Mouse (Mus musculus) megakaryocyte, embryonic 14.5 days (primary cell): ENCODE results near the gene Xpnpep2. TPM values are rescaled to one million over a fixed set of nuclear protein-coding genes. Genes with fewer than 3 reads are reported as not detected.

Source experiments
- H3K27me3 ChIP-seq: replicated peaks from 2 replicates; pipeline ENCODE3; 2012; ENCODE audit warnings: inconsistent platforms
- H3K36me3 ChIP-seq: replicated peaks from 2 replicates; pipeline ENCODE3; 2012; ENCODE audit warnings: low read length, inconsistent platforms, mixed read lengths
- H3K4me1 ChIP-seq: 2 replicates; pipeline ENCODE4 v1.6.1; 2012; ENCODE audit warnings: inconsistent platforms
- H3K4me3 ChIP-seq: replicated peaks from 2 replicates; pipeline ENCODE3; 2012; ENCODE audit warnings: moderate library complexity, mild to moderate bottlenecking, inconsistent platforms
- H3K9me3 ChIP-seq: 2 replicates; pipeline ENCODE4 v1.6.1; 2012; ENCODE audit warnings: inconsistent platforms
- FLI1 ChIP-seq: IDR thresholded peaks from 2 replicates; pipeline ENCODE4 v1.6.1; 2012; ENCODE audit warnings: low read length, inconsistent platforms, mixed read lengths
- GATA1 ChIP-seq: IDR thresholded peaks from 3 replicates; pipeline ENCODE4 v1.6.1; 2012; ENCODE audit warnings: mixed read lengths, low read length, inconsistent platforms, borderline replicate concordance
- polyA plus RNA-seq: library from polyadenylated mRNA; stranded (reverse); fragments of >175 nt; gene quantifications from 2 replicates; pipeline ENCODE4 v1.2.3, GENCODE M21; 2012; ENCODE audit warnings: low replicate concordance; ENCODE audit not compliant: insufficient read depth

Gene Xpnpep2
- polyA plus RNA-seq, 1 experiment, result 0.26 TPM

DNA sequence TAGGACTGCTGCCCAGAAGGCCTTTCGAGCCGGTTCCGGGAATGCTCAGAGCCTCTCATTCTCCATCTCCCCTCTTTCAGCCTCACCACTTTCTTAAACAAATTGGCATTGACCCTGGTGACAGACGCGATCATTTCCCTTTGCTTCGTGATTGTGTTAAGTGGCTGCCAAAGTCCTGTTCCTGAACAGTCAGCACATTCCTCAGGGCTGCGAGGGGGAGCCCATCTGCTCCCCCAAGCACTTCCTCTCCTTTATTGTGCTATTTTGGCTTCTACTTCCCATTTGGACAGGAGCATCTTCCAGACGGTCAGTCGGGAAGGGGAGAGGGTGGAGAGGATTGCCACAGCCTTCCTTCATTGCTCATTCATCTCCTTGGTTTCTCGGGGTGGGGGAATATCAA, 16.4 kb upstream of the Xpnpep2 start:
- Histone ChIP-seq H3K9me3 (no peaks in the 10 kb centered on the region), H3K4me3 (no peak overlapping the region), H3K36me3 (no peaks in the 10 kb centered on the region), H3K4me1 (peaks cover 9% of the 10 kb centered on the region; the same call in 1 of the 2 replicates), H3K27me3 (peaks cover 38% of the 10 kb centered on the region)
- TF ChIP-seq GATA1 (no peak), FLI1 (no peak)

DNA sequence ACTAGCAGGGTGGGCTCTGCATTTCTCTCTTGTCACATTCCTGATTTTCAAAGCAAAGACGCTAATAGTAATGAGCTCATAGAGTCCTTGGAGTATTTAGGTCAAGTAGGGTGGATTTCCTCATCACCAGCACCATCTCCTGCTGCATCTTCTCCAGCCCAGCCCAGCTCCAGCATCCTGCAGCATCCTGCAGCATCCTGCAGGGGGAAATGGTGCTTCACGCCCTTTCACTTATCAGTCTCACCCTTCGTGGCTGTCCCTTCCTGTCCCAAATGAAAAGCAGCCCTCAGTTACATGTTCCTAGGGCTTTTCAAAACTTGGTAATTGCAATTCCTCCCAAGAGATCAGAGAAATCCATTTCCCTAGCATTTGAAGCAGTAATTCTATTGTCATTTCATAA, 15.0 kb upstream of the Xpnpep2 start:
- Histone ChIP-seq H3K9me3 (no peaks in the 10 kb centered on the region), H3K4me3 (no peak overlapping the region), H3K27me3 (peaks cover 33% of the 10 kb centered on the region), H3K4me1 (peaks cover 13% of the 10 kb centered on the region; the same call in 1 of the 2 replicates), H3K36me3 (no peaks in the 10 kb centered on the region)
- TF ChIP-seq GATA1 (no peak), FLI1 (no peak)

DNA sequence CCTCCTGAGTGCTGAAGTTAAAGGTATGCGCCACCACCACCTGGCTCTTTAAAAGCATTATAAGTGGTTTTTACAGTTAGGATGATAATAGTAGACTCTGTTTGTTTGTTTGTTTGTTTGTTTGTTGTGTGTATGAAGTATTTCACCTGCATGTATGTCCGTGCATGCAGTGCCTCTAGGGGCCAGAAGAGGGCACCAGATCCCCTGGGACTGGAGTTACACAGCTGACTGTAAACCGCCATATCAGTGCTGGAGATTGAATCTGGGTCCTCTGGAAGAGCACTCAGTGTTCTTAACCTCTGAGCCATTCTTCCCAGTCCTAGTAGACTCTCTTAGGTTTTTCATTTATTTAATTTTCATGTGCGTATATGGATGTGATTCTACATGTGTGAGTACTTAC, 13.9 kb upstream of the Xpnpep2 start:
- TF ChIP-seq FLI1 (no peak), GATA1 (no peak)
- Histone ChIP-seq H3K9me3 (no peaks in the 10 kb centered on the region), H3K27me3 (peaks cover 26% of the 10 kb centered on the region), H3K4me3 (no peak overlapping the region), H3K4me1 (peaks cover 13% of the 10 kb centered on the region; the same call in 1 of the 2 replicates), H3K36me3 (no peaks in the 10 kb centered on the region)

DNA sequence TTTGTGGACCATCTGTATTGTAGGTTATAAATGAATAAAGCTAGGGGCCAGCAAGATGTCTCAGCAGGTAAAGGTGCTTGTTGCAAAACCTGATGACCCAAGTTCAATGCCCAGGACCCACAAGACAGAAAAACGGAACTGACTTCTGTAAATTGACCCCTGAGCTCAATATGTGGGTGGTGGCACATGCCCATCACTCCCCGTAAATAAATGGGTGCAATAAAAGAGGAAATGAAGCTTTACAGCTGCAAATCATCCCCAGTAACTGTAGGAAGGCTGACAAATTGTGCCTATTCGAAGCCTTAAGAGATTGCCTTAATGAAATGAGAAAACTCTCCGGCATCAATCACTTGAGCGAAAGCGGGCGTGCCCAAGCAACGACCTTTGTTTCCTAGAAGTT, 11.9 kb upstream of the Xpnpep2 start:
- H3K9me3 ChIP-seq, result no peaks in the 10 kb centered on the region
- peaks cover 13% of the 10 kb centered on the region; the same call in 1 of the 2 replicates for H3K4me1 ChIP-seq
- H3K27me3 ChIP-seq, result peaks cover 32% of the 10 kb centered on the region
- TF ChIP-seq GATA1, result no peak
- TF ChIP-seq FLI1, result no peak
- no peak overlapping the region for H3K4me3 ChIP-seq
- no peaks in the 10 kb centered on the region for H3K36me3 ChIP-seq

DNA sequence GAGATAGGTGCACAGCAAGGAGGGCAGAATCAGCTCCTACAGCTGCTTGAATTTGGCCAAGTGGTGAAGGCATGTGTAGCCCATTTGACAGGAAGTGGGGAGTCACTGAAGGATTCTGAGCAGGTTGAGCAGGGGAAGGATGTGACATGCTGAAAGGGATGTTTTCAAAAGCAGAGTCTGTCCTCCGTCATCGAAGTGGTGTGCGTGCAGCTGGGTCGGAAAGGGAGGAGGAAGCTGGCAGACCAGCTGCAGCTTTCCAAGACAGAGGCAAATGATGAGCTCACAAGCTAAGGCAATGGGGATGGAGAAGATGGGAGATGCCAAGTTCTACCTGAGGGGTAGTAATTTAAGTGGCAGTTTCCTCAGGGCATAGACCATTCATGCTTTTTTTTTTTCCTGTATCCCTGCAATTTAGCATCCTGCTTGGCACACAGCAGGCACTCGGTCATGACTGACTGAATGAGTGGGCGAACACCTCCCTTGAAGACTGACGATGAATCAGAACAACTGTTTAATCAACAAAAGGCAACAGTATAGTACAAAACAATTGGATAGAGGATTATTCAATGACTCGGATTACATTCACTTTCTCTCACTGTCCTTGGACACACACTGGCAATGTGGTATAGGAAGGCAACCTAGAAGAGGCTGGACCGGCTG, 9.9 kb upstream of the Xpnpep2 start:
- Histone ChIP-seq H3K36me3 (no peaks in the 10 kb centered on the region), H3K4me3 (no peak overlapping the region), H3K9me3 (no peaks in the 10 kb centered on the region), H3K27me3 (peaks cover 24% of the 10 kb centered on the region), H3K4me1 (peaks cover 5% of the 10 kb centered on the region; the same call in 1 of the 2 replicates)
- no peak for TF ChIP-seq GATA1
- TF ChIP-seq FLI1, result no peak

DNA sequence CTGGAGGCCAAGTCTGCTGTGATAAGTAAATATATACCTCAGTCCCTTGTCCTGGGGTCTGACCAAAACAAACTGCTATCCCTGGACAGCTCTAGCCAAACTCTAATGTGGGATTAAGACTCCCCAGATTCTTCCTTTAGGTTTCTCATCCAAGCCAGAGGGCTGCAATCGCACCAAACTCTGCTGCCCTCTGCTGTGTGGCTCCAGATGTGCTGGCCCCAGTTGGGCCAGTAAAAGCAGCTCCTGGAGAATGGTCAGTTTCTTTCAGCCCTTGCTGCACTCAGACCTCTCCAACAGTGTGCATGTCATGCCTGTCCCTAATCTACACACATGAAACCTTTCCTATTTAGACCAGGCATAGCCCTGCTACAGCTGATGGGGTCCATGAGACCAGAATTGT, 8.7 kb upstream of the Xpnpep2 start:
- Histone ChIP-seq H3K36me3 (no peaks in the 10 kb centered on the region), H3K4me3 (no peak overlapping the region), H3K27me3 (peaks cover 28% of the 10 kb centered on the region), H3K9me3 (no peaks in the 10 kb centered on the region), H3K4me1 (0 out of 2 replicates have a peak, but pooled peaks cover 4% of the 10 kb centered on the region)
- no peak for TF ChIP-seq GATA1
- no peak for TF ChIP-seq FLI1

DNA sequence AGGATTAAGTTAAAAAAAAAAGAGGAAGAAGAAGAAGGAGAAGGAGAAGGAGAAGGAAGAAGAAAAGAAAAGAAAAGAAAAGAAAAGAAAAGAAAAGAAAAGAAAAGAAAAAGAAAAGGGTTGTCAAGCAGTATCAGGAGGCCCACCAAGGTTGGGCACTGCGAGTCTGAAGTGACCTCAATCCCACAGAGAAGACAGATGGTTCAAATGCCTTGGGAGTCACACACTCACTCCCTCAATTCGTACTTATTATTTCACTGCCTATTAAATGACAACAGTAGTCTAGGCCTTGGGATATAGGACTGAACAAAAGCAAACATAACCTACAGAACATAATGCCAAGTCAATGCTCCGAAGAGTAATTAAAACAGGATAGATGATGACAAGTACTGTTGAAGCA, 5.3 kb upstream of the Xpnpep2 start:
- no peaks in the 10 kb centered on the region for H3K36me3 ChIP-seq
- H3K27me3 ChIP-seq, result peaks cover 45% of the 10 kb centered on the region
- no peak overlapping the region for H3K4me3 ChIP-seq
- TF ChIP-seq GATA1, result no peak
- no peak for TF ChIP-seq FLI1
- H3K9me3 ChIP-seq, result no peaks in the 10 kb centered on the region
- H3K4me1 ChIP-seq, result 0 out of 2 replicates have a peak, but pooled peaks cover 6% of the 10 kb centered on the region

DNA sequence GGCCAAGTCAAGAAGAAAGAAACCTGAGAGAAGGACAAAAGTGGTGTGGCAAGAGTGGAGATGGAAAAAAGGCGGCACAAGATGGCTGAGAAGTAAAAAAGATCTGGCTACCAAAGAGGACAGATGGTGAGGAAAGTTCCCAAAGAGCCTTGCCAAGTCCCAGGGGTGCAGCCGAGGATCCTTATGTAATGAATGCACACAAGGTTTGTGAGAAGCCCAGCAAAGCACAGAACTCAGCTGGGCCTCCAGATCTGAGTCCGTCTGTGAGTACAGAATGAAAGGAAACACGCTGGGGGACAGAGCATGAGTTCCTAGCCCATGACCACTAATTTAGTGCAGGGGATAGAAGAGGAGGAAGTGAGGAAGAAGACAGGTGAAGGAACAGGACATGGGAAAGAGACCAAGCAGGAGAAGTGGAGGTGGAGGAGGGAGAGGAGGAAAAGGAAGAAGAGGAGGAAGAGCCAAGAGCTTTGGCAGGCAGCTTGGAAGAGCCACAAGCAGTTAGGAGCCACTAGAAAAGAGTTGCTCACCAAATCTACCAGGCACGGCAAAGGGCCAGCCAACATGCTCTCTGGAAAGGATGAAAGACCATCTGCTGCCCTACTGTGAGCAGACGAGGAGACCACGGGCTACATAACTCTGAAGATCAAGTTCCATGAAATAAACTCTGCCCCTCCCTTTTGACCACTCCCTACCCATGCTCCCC, 3.6 kb upstream of the Xpnpep2 start:
- peaks cover 48% of the 10 kb centered on the region for H3K27me3 ChIP-seq
- H3K4me1 ChIP-seq, result peaks cover 7% of the 10 kb centered on the region; the same call in 1 of the 2 replicates
- H3K36me3 ChIP-seq, result no peaks in the 10 kb centered on the region
- TF ChIP-seq GATA1 (no peak), FLI1 (no peak)
- no peaks in the 10 kb centered on the region for H3K9me3 ChIP-seq
- H3K4me3 ChIP-seq, result no peak overlapping the region

DNA sequence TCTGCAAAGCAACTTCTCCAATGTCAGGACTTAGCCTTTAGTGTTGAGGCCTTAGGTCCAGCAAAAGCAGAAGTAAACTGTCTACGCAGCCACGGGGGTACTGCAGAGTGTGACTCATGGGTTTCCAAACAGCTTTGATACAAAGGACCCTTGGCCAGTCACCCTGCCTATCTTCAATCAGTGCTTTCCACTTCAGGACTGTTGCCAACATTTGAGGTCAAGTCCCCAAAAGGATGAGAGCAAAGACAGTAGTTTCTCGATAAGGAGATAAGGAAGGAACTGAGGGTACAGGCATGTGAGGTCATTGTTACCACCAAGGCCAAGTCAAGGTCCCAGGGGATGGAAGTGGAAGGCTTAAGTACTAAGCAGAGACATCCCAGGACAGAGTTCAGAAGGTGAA, 2.3 kb upstream of the Xpnpep2 start:
- H3K27me3 ChIP-seq, result peaks cover 45% of the 10 kb centered on the region
- no peak overlapping the region for H3K4me3 ChIP-seq
- TF ChIP-seq GATA1 (no peak), FLI1 (no peak)
- no peaks in the 10 kb centered on the region for H3K36me3 ChIP-seq
- no peaks in the 10 kb centered on the region for H3K9me3 ChIP-seq
- peaks cover 7% of the 10 kb centered on the region; the same call in 1 of the 2 replicates for H3K4me1 ChIP-seq

DNA sequence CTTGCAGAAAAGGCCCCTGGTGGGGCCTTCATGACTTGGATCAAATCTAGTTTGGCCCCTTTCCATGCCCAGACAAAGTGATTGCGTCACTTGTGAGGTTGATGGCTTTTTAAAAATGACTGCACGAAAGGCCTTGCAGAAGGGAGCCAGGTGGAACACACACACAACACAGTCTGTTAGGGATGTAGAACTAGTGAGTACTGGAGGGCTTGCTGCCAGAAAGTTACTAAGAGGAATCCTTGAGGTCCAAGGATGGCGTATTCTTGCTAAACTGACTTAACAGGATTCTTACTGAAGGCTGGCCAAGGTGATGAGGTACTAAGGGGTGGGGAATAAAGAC, 761 bp downstream of the Xpnpep2 start:
- Histone ChIP-seq H3K9me3 (no peaks in the 10 kb centered on the region), H3K4me3 (no peak overlapping the region), H3K36me3 (no peaks in the 10 kb centered on the region), H3K4me1 (peaks cover 7% of the 10 kb centered on the region; the same call in 1 of the 2 replicates), H3K27me3 (peaks cover 50% of the 10 kb centered on the region)
- TF ChIP-seq FLI1 (no peak), GATA1 (no peak)
